Mouse (Mus musculus) forebrain, embryonic 12.5 days (tissue): ENCODE results near the gene Usp46. TPM values are rescaled to one million over a fixed set of nuclear protein-coding genes. Genes with fewer than 3 reads are reported as not detected.

Experiments
- ATAC-seq: fragments of 200-750 bp; cut with Nextera tagmentation; 2 replicates; pipeline ENCODE4 v1.8.0; 2017; ENCODE audit warnings: moderate TSS enrichment; ENCODE audit not compliant: low FRiP score
- H3K27ac ChIP-seq: fragments of 300-500 bp; sonication (generic); 2 replicates; pipeline ENCODE4 v1.5.1; 2016; ENCODE audit warnings: mild to moderate bottlenecking
- H3K27me3 ChIP-seq: fragments of 300-500 bp; sonication (generic); 2 replicates; pipeline ENCODE4 v1.6.1; 2016; ENCODE audit warnings: mild to moderate bottlenecking
- H3K36me3 ChIP-seq: fragments of 300-500 bp; sonication (generic); replicated peaks from 2 replicates; pipeline ENCODE4 v1.6.1; 2016; ENCODE audit warnings: mild to moderate bottlenecking
- H3K4me1 ChIP-seq: fragments of 300-500 bp; sonication (generic); 2 replicates; pipeline ENCODE4 v1.6.1; 2016
- H3K4me2 ChIP-seq: fragments of 300-500 bp; sonication (generic); 2 replicates; pipeline ENCODE4 v1.6.1; 2016; ENCODE audit warnings: mild to moderate bottlenecking, moderate library complexity
- H3K4me3 ChIP-seq: fragments of 300-500 bp; sonication (generic); replicated peaks from 2 replicates; pipeline ENCODE4 v1.5.1; 2016; ENCODE audit warnings: mild to moderate bottlenecking
- H3K9ac ChIP-seq: fragments of 300-500 bp; sonication (generic); 2 replicates; pipeline ENCODE4 v1.6.1; 2016; ENCODE audit warnings: mild to moderate bottlenecking
- H3K9me3 ChIP-seq: fragments of 300-500 bp; sonication (generic); 2 replicates; pipeline ENCODE4 v1.6.1; 2016
- WGBS: fragments of 180-500 bp; shearing (Covaris S2); methylation state at CpG from one replicate; pipeline ENCODE4 v1.1.7; 2016; 5-methylcytosine and 5-hydroxymethylcytosine counted together
- polyA plus RNA-seq: library from polyadenylated mRNA; unstranded; fragments of >200 nt; fragmentation: Nextera tagmentation; extraction: Ambion mirVana; gene quantifications from 2 replicates; pipeline ENCODE4 v1.2.1, GENCODE M21; 2016

The Usp46 gene
- polyA plus RNA-seq, 1 experiment from 2014 or later, result 34.1 TPM

GRCm38 (mm10) chr5:73958096-73958495, 110.1 kb downstream of the Usp46 start:
- Histone ChIP-seq H3K36me3 (no peaks in the 10 kb centered on the region), H3K4me3 (no peak overlapping the region), H3K4me2 (no peak overlapping the region), H3K9me3 (no peaks in the 10 kb centered on the region), H3K27ac (no peak overlapping the region), H3K4me1 (no peaks in the 10 kb centered on the region), H3K9ac (no peak overlapping the region), H3K27me3 (no peaks in the 10 kb centered on the region)
- WGBS, result 94% methylated on average over 5 of the region's 5 CpGs
- no peak for ATAC-seq

DNA sequence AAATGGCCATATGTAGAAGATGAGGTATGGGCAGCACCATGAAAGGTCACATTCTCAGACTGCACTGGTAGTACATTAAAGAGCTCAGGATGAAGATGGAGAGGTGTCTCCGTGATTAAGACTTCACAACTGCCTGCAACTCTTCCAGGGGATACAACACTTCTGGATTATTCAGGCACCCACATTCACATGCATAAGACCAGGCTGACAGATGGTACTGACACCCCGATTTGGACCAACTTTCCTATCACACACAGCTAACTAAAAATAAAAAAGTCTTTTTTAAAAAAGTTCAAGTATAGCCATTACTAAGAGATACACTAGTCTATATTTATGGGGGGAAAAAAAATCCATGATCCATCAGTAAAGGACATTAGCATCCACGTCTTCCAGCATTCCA, 112.5 kb downstream of the Usp46 start:
- WGBS, result 91% methylated on average over 3 of the region's 3 CpGs
- no peaks in the 10 kb centered on the region for H3K27me3 ChIP-seq
- peaks cover 11% of the 10 kb centered on the region for H3K4me1 ChIP-seq
- no peaks in the 10 kb centered on the region for H3K9me3 ChIP-seq
- no peak overlapping the region for H3K4me2 ChIP-seq
- H3K36me3 ChIP-seq, result no peaks in the 10 kb centered on the region
- no peak for ATAC-seq
- no peak overlapping the region for H3K9ac ChIP-seq
- H3K27ac ChIP-seq, result no peak overlapping the region
- H3K4me3 ChIP-seq, result no peak overlapping the region

GRCm38 (mm10) chr5:73955005-73955404, 113.2 kb downstream of the Usp46 start:
- Histone ChIP-seq H3K9ac (no peak overlapping the region), H3K4me1 (peaks cover 11% of the 10 kb centered on the region), H3K27me3 (no peaks in the 10 kb centered on the region; the same call in 1 of the 2 replicates), H3K4me2 (no peak overlapping the region), H3K36me3 (no peaks in the 10 kb centered on the region), H3K9me3 (no peaks in the 10 kb centered on the region), H3K4me3 (no peak overlapping the region), H3K27ac (no peak overlapping the region)
- 84% methylated on average over 4 of the region's 4 CpGs for WGBS
- ATAC-seq, result no peak

- H3K4me3 ChIP-seq, result no peak overlapping the region
- H3K9me3 ChIP-seq, result no peaks in the 10 kb centered on the region
- no peak overlapping the region for H3K4me2 ChIP-seq
- no peaks in the 10 kb centered on the region for H3K36me3 ChIP-seq
- no peaks in the 10 kb centered on the region; the same call in 1 of the 2 replicates for H3K27me3 ChIP-seq
- ATAC-seq, result no peak
- no peak overlapping the region for H3K9ac ChIP-seq
- H3K27ac ChIP-seq, result no peak overlapping the region
- H3K4me1 ChIP-seq, result peaks cover 11% of the 10 kb centered on the region
- WGBS, result 80% methylated on average over 3 of the region's 3 CpGs
These were observed 115.1 kb downstream of the Usp46 start for GRCm38 (mm10) chr5:73953066-73953614.

DNA sequence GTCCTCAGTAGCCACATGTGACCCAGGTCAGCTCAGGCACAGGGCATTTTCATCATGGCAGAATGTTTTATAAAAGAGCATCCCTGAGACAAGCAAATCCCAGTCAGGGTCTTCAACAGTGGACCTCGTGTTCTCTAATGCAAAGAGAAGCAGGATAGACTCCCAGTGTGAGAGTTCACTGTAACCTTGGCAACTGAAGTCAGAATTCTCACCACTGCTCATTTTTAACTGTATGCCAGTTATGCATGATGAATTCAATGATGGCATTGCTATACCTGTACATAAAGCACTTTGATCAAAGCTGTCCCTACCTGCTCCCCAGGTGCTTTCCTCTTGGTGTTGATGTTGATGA, 116.6 kb downstream of the Usp46 start:
- ATAC-seq, result no peak
- H3K9me3 ChIP-seq, result no peaks in the 10 kb centered on the region
- WGBS, result 29% methylated on average over 1 of the region's 1 CpGs
- 0 out of 2 replicates have a peak overlapping the region, but pooled peaks have one; percentile 31 for H3K27ac ChIP-seq
- no peak overlapping the region for H3K4me2 ChIP-seq
- H3K4me1 ChIP-seq, result peaks cover 11% of the 10 kb centered on the region
- H3K27me3 ChIP-seq, result no peaks in the 10 kb centered on the region; the same call in 1 of the 2 replicates
- no peak overlapping the region for H3K4me3 ChIP-seq
- no peak overlapping the region for H3K9ac ChIP-seq
- H3K36me3 ChIP-seq, result no peaks in the 10 kb centered on the region

- peak; percentile 64 for ATAC-seq
- Histone ChIP-seq H3K4me2 (peak overlapping the region; percentile 24), H3K9me3 (no peaks in the 10 kb centered on the region), H3K36me3 (no peaks in the 10 kb centered on the region), H3K27ac (peak overlapping the region; percentile 27; the same call in 1 of the 2 replicates), H3K4me1 (peaks cover 11% of the 10 kb centered on the region), H3K4me3 (no peak overlapping the region), H3K9ac (no peak overlapping the region), H3K27me3 (no peaks in the 10 kb centered on the region; the same call in 1 of the 2 replicates)
- 16% methylated on average over 16 of the region's 16 CpGs for WGBS
These were observed 117.2 kb downstream of the Usp46 start for GRCm38 (mm10) chr5:73950809-73951648.

Other genes with a start within 250 kb of the Usp46 start
- 29.1 and 31.5 TPM in 2 replicates for gene Rasl11b, start 126.9 kb upstream of the Usp46 start, polyA plus RNA-seq